Mouse (Mus musculus) ovary, postnatal 36 days (tissue): Measurements from ENCODE around the gene Gm20870.
"Not testable (repeated sequence)": the region's sequence is repeated elsewhere in the genome, so short reads cannot be mapped to it uniquely, and the experiment has no call there.

ENCODE experiments used
- DNase-seq: peaks from one replicate; pipeline ENCODE4 v3.0.0; 2022; ENCODE audit warnings: low spot score, mixed read lengths

The Gm20870 gene

DNA sequence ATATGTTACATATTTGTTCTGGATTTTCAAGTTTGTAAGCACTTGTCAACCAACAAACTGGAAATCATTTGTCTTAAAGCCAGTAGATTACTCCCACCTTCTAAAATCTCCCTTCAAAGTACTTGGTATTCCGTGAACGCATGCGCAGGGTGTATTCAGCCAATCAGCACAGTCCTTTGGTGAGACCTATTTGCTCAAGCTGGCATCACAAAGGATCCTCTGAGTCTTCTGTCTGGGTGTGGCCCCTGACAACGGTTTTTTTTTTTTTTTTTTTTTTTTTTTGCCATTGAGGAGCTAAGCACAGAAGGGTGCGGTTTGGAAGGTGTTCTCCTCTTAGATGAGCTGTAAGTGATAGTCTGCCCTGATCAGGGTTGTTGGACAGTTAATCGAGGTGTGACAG, at the start of gene Gm20870:
Gene Gm20870 (plus strand): TSS at position 301 of the 400 bp plus-strand sequence.
- not testable (repeated sequence) for DNase-seq
